Mouse (Mus musculus): ENCODE data around the gene Tbx20. TPM values are rescaled to one million over a fixed set of nuclear protein-coding genes. Genes with fewer than 3 reads are reported as not detected.

Tbx20 gene
- polyA plus RNA-seq, 1 experiment from 2014 or later = 0.58 TPM

- 20% methylated on average over 4 of the region's 4 CpGs for WGBS (ENCODE audit: insufficient replicate concordance)
- TF ChIP-seq EP300 (IDR thresholded peaks at IDR 0.05; ENCODE audit: low read depth) = no peak
- TF ChIP-seq CTCF (IDR thresholded peaks at IDR 0.05; ENCODE audit: low read depth) = no peak
- Histone ChIP-seq H3K27ac (ENCODE audit: low read depth) (no peak overlapping the region), H3K27me3 (ENCODE audit: insufficient read depth, low read length) (peaks cover 73% of the 10 kb centered on the region), H3K4me1 (ENCODE audit: insufficient read depth) (peaks cover 6% of the 10 kb centered on the region), H3K4me2 (ENCODE audit: low read depth, low read length) (no peak overlapping the region), H3K9me3 (ENCODE audit: low read length) (no peaks in the 10 kb centered on the region), H3K9ac (replicated peaks) (no peak overlapping the region), H3K36me3 (replicated peaks; ENCODE audit: insufficient read depth, low read length) (no peaks in the 10 kb centered on the region), H3K4me3 (ENCODE audit: low read depth, low read length) (peak overlapping the region; percentile 34)
- DNase-seq (no peak), ATAC-seq (no peak)
Measured at GRCm38 (mm10) chr9:24771713-24772112, 2.4 kb downstream of the Tbx20 start.

GRCm38 (mm10) chr9:24770941-24771405 is 3.1 kb downstream of the Tbx20 start:
- peak overlapping the region; percentile 67 for H3K4me2 ChIP-seq (ENCODE audit: low read depth, low read length)
- no peak overlapping the region for H3K27ac ChIP-seq (ENCODE audit: low read depth)
- no peaks in the 10 kb centered on the region for H3K9me3 ChIP-seq (ENCODE audit: low read length)
- H3K4me1 ChIP-seq (ENCODE audit: insufficient read depth) = peaks cover 6% of the 10 kb centered on the region
- WGBS (ENCODE audit: insufficient replicate concordance) = 6% methylated on average over 8 of the region's 8 CpGs
- DNase-seq (no peak), ATAC-seq (no peak)
- peaks cover 66% of the 10 kb centered on the region for H3K27me3 ChIP-seq (ENCODE audit: insufficient read depth, low read length)
- H3K4me3 ChIP-seq (ENCODE audit: low read depth, low read length) = no peak overlapping the region
- H3K9ac ChIP-seq (replicated peaks) = no peak overlapping the region
- TF ChIP-seq CTCF (IDR thresholded peaks at IDR 0.05; ENCODE audit: low read depth) (no peak), EP300 (IDR thresholded peaks at IDR 0.05; ENCODE audit: low read depth) (no peak)
- H3K36me3 ChIP-seq (replicated peaks; ENCODE audit: insufficient read depth, low read length) = no peaks in the 10 kb centered on the region

- Histone ChIP-seq H3K27me3 (ENCODE audit: insufficient read depth, low read length) (peaks cover 60% of the 10 kb centered on the region), H3K4me1 (ENCODE audit: insufficient read depth) (peaks cover 6% of the 10 kb centered on the region), H3K9ac (replicated peaks) (no peak overlapping the region), H3K36me3 (replicated peaks; ENCODE audit: insufficient read depth, low read length) (no peaks in the 10 kb centered on the region), H3K9me3 (ENCODE audit: low read length) (no peaks in the 10 kb centered on the region), H3K27ac (ENCODE audit: low read depth) (no peak overlapping the region), H3K4me3 (ENCODE audit: low read depth, low read length) (peak overlapping the region; percentile 42), H3K4me2 (ENCODE audit: low read depth, low read length) (peak overlapping the region; percentile 67)
- ATAC-seq (no peak), DNase-seq (no peak)
- WGBS (ENCODE audit: insufficient replicate concordance) = 2% methylated on average over 41 of the region's 41 CpGs
- TF ChIP-seq CTCF (IDR thresholded peaks at IDR 0.05; ENCODE audit: low read depth) (no peak), EP300 (IDR thresholded peaks at IDR 0.05; ENCODE audit: low read depth) (no peak)
Measured at GRCm38 (mm10) chr9:24770149-24770940, 3.8 kb downstream of the Tbx20 start.

- Histone ChIP-seq H3K27ac (ENCODE audit: low read depth) (no peak overlapping the region), H3K27me3 (ENCODE audit: insufficient read depth, low read length) (peaks cover 53% of the 10 kb centered on the region), H3K36me3 (replicated peaks; ENCODE audit: insufficient read depth, low read length) (no peaks in the 10 kb centered on the region), H3K4me1 (ENCODE audit: insufficient read depth) (peaks cover 6% of the 10 kb centered on the region), H3K9ac (replicated peaks) (no peak overlapping the region), H3K4me2 (ENCODE audit: low read depth, low read length) (peak overlapping the region; percentile 67), H3K9me3 (ENCODE audit: low read length) (no peaks in the 10 kb centered on the region), H3K4me3 (ENCODE audit: low read depth, low read length) (no peak overlapping the region)
- ATAC-seq (no peak), DNase-seq (no peak)
- 26% methylated on average over 9 of the region's 9 CpGs for WGBS (ENCODE audit: insufficient replicate concordance)
- TF ChIP-seq CTCF (IDR thresholded peaks at IDR 0.05; ENCODE audit: low read depth) (no peak), EP300 (IDR thresholded peaks at IDR 0.05; ENCODE audit: low read depth) (no peak)
Measured at GRCm38 (mm10) chr9:24769611-24770010, 4.5 kb downstream of the Tbx20 start.

- Histone ChIP-seq H3K4me3 (ENCODE audit: low read depth, low read length) (no peak overlapping the region), H3K27me3 (ENCODE audit: insufficient read depth, low read length) (peaks cover 28% of the 10 kb centered on the region), H3K4me1 (ENCODE audit: insufficient read depth) (no peaks in the 10 kb centered on the region; the same call in 1 of the 2 replicates), H3K4me2 (ENCODE audit: low read depth, low read length) (no peak overlapping the region), H3K36me3 (replicated peaks; ENCODE audit: insufficient read depth, low read length) (no peaks in the 10 kb centered on the region), H3K9ac (replicated peaks) (no peak overlapping the region), H3K9me3 (ENCODE audit: low read length) (no peaks in the 10 kb centered on the region), H3K27ac (ENCODE audit: low read depth) (no peak overlapping the region)
- WGBS (ENCODE audit: insufficient replicate concordance) = 52% methylated on average over 3 of the region's 3 CpGs
- DNase-seq (no peak), ATAC-seq (no peak)
- no peak for TF ChIP-seq CTCF (IDR thresholded peaks at IDR 0.05; ENCODE audit: low read depth)
- no peak for TF ChIP-seq EP300 (IDR thresholded peaks at IDR 0.05; ENCODE audit: low read depth)
Measured at GRCm38 (mm10) chr9:24767056-24767455, 7.0 kb downstream of the Tbx20 start.

GRCm38 (mm10) chr9:24765572-24765971 is 8.5 kb downstream of the Tbx20 start:
- H3K27me3 ChIP-seq (ENCODE audit: insufficient read depth, low read length) = peaks cover 13% of the 10 kb centered on the region
- no peak overlapping the region for H3K4me3 ChIP-seq (ENCODE audit: low read depth, low read length)
- ATAC-seq = no peak
- H3K36me3 ChIP-seq (replicated peaks; ENCODE audit: insufficient read depth, low read length) = no peaks in the 10 kb centered on the region
- DNase-seq = no peak
- H3K4me2 ChIP-seq (ENCODE audit: low read depth, low read length) = no peak overlapping the region
- no peaks in the 10 kb centered on the region; the same call in 1 of the 2 replicates for H3K4me1 ChIP-seq (ENCODE audit: insufficient read depth)
- no peak overlapping the region for H3K9ac ChIP-seq (replicated peaks)
- no peak overlapping the region for H3K27ac ChIP-seq (ENCODE audit: low read depth)
- no peaks in the 10 kb centered on the region for H3K9me3 ChIP-seq (ENCODE audit: low read length)
- no peak for TF ChIP-seq CTCF (IDR thresholded peaks at IDR 0.05; ENCODE audit: low read depth)
- TF ChIP-seq EP300 (IDR thresholded peaks at IDR 0.05; ENCODE audit: low read depth) = no peak
- 55% methylated on average over 4 of the region's 4 CpGs for WGBS (ENCODE audit: insufficient replicate concordance)

Data from liver, postnatal 0 days (tissue).